Mouse (Mus musculus) ovary, adult 2 months (tissue): ENCODE data around the gene Btg4. TPM values are rescaled to one million over a fixed set of nuclear protein-coding genes. Genes with fewer than 3 reads are reported as not detected.

Source experiments
- polyA plus RNA-seq: library from polyadenylated mRNA; depleted of rRNA; stranded (reverse); fragments of >200 nt; gene quantifications from 2 replicates; pipeline ENCODE4 v1.2.3, GENCODE M21; 2012; rRNA removed

The Btg4 gene
- polyA plus RNA-seq = 2.0 and 3.1 TPM in 2 replicates

GRCm38 (mm10) chr9:51060601-51061000 lies at the start of gene Btg4:
Btg4 (plus strand) TSS chr9:51060901.

GRCm38 (mm10) chr9:51076979-51077315 lies 16.2 kb downstream of the Btg4 start, which contains the start of gene Layn:
Layn (minus strand) TSS chr9:51077094.

GRCm38 (mm10) chr9:51101756-51102425 lies 41.2 kb downstream of the Btg4 start, which contains the start of gene 4833427G06Rik:
4833427G06Rik (minus strand) TSS chr9:51102078.

GRCm38 (mm10) chr9:51165312-51166180 lies 104.8 kb downstream of the Btg4 start, which contains the start of gene Gm32742:
Gm32742 (minus strand) TSS chr9:51165517.

Other genes with a start within 250 kb of the Btg4 start
- gene Ppp2r1b, start 215.6 kb upstream of the Btg4 start, polyA plus RNA-seq = 9.0 and 10.2 TPM in 2 replicates
- gene Sik2, start 51.8 kb upstream of the Btg4 start, polyA plus RNA-seq = 28.3 and 56.8 TPM in 2 replicates
- 9.6 and 12.3 TPM in 2 replicates for gene Layn, start 16.2 kb downstream of the Btg4 start, polyA plus RNA-seq
- 1.5 and 1.8 TPM in 2 replicates for gene 4833427G06Rik, start 41.2 kb downstream of the Btg4 start, polyA plus RNA-seq
- 0.12 TPM in 2 replicates for gene Gm32742, start 104.6 kb downstream of the Btg4 start, polyA plus RNA-seq
- 0.44 and 0.59 TPM in 2 replicates for gene Pou2af1, start 152.8 kb downstream of the Btg4 start, polyA plus RNA-seq
- gene Colca2, start 217.7 kb downstream of the Btg4 start, polyA plus RNA-seq = 1.9 and 4.6 TPM in 2 replicates